ENCODE assay signal across 23 mouse cellular contexts in the genomic region with DNA sequence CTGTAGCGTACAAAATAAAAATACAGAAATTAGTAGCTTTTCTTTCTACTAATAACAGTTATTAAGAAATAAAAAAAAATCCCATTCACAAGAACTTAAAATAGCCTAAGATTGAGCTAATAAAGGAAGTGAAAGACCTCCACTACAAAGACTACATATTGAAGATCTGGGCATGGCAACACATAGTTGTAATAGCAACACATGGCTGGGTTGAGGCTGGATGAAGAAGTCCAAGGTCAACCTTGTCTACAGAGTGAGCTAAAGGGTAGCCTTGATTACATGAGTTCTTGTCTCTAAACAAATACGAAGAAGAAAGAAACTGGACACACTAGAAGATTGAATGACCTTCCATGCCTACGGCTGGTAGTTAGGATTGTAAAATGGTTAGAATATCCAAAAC. TPM values are rescaled to one million over a fixed set of nuclear protein-coding genes. Genes with fewer than 3 reads are reported as not detected.
A peak's percentile ranks its signal among the peaks of the same experiment; 100 is the strongest.
DNase-seq lines count a peak whose midpoint lies in the region; ATAC-seq and TF ChIP-seq lines count a peak whose summit lies in the region.
"Had no signal": no experiment of that assay in that cellular context is flagged by ENCODE, and none has a peak within 500 bp of the region (broad histone marks: within the 10 kb centered on the region; RNA-seq: fewer than 3 reads in every experiment).

No protein-coding gene starts in this region.

- no peaks in the 10 kb centered on the region for H3K27me3 ChIP-seq in heart, adult 2 months (ENCODE audit: control insufficient read depth, insufficient read depth, low read length)
- no peaks in the 10 kb centered on the region for H3K27me3 ChIP-seq in heart, embryonic 14.5 days (ENCODE audit: control insufficient read depth, insufficient read depth, low read length)
- H3K27me3 ChIP-seq in heart, postnatal 0 days (ENCODE audit: control insufficient read depth, insufficient read depth, low read length): no peaks in the 10 kb centered on the region
- H3K27me3 ChIP-seq in heart, embryonic 10.5 days (ENCODE audit: insufficient read depth, poor library complexity, severe bottlenecking): no peaks in the 10 kb centered on the region
- H3K27me3 ChIP-seq: embryonic facial prominence, embryonic 12.5 days; embryonic facial prominence, embryonic 15.5 days; forebrain, embryonic 12.5 days; forebrain, embryonic 15.5 days had no signal

- H3K27ac ChIP-seq in heart, adult 2 months: peak overlapping the region; percentile 85
- peak overlapping the region; percentile 25 to 69; a peak in 3 of 4 replicates for H3K27ac ChIP-seq in heart, embryonic 14.5 days (replicated peaks in 1 of 2; ENCODE audit: control insufficient read depth in 1 of 2, insufficient read depth in 1 of 2, low read depth in 2 of 2, low read length in 2 of 2)
- H3K27ac ChIP-seq in heart, postnatal 0 days (ENCODE audit: low read depth): peak overlapping the region; percentile 87
- H3K27ac ChIP-seq in heart, embryonic 10.5 days: no peak overlapping the region
- H3K27ac ChIP-seq: embryonic facial prominence, embryonic 12.5 days; embryonic facial prominence, embryonic 15.5 days; forebrain, embryonic 12.5 days; forebrain, embryonic 15.5 days; hindbrain, embryonic 14.5 days; hindbrain, postnatal 0 days had no signal

- no peak overlapping the region for H3K4me2 ChIP-seq in heart, embryonic 14.5 days (ENCODE audit: low read length)
- no peak overlapping the region for H3K4me2 ChIP-seq in heart, postnatal 0 days (ENCODE audit: low read depth, low read length)
- H3K4me2 ChIP-seq: embryonic facial prominence, embryonic 12.5 days; embryonic facial prominence, embryonic 15.5 days; forebrain, embryonic 12.5 days; forebrain, embryonic 15.5 days; hindbrain, embryonic 14.5 days had no signal

- H3K4me3 ChIP-seq in heart, adult 2 months: no peak overlapping the region
- no peak overlapping the region for H3K4me3 ChIP-seq in heart, embryonic 14.5 days (ENCODE audit: control insufficient read depth in 1 of 2, insufficient read depth in 1 of 2, low read depth in 1 of 2, low read length in 2 of 2)
- H3K4me3 ChIP-seq in heart, postnatal 0 days (ENCODE audit: low read depth, low read length): no peak overlapping the region
- H3K4me3 ChIP-seq in heart, embryonic 10.5 days: no peak overlapping the region
- H3K4me3 ChIP-seq: embryonic facial prominence, embryonic 12.5 days; embryonic facial prominence, embryonic 15.5 days; forebrain, embryonic 12.5 days; forebrain, embryonic 15.5 days had no signal

- no peak for TF ChIP-seq EP300 in heart, adult 2 months (IDR thresholded peaks at IDR 0.05; ENCODE audit: insufficient read depth, low read depth, low read length)
- TF ChIP-seq EP300 in heart, postnatal 0 days (IDR thresholded peaks at IDR 0.05; ENCODE audit: low read depth): no peak

- H3K4me1 ChIP-seq in heart, adult 2 months (ENCODE audit: control insufficient read depth, insufficient read depth, low read length): no peaks in the 10 kb centered on the region; the same call in 1 of the 2 replicates
- no peaks in the 10 kb centered on the region for H3K4me1 ChIP-seq in heart, embryonic 14.5 days (ENCODE audit: control insufficient read depth in 2 of 2, insufficient read depth in 2 of 2, low read length in 2 of 2)
- H3K4me1 ChIP-seq in heart, postnatal 0 days (ENCODE audit: control insufficient read depth, insufficient read depth): no peaks in the 10 kb centered on the region
- H3K4me1 ChIP-seq in heart, embryonic 10.5 days: no peaks in the 10 kb centered on the region
- H3K4me1 ChIP-seq: embryonic facial prominence, embryonic 12.5 days; embryonic facial prominence, embryonic 15.5 days; forebrain, embryonic 12.5 days; forebrain, embryonic 15.5 days had no signal

- intact Hi-C loops in heart, adult 2 months (cut with DNase I): no loop called here
- intact Hi-C loops in heart, postnatal 25 days (cut with DNase I): no loop called here

- no peak for TF ChIP-seq CTCF in heart, adult 2 months (IDR thresholded peaks at IDR 0.05)
- no peak for TF ChIP-seq CTCF in heart, postnatal 0 days (IDR thresholded peaks at IDR 0.05; ENCODE audit: low read depth)

- no peak for DNase-seq in heart, adult 2 months
- DNase-seq in heart, postnatal 25 days (ENCODE audit: low spot score): no peak
- no peak for DNase-seq in heart, adult 8-10 months (ENCODE audit: low spot score)
- DNase-seq in heart, postnatal 0 days (ENCODE audit: low spot score): peak; percentile 52
- no peak for DNase-seq in heart, embryonic 10.5 days (ENCODE audit: low spot score)
- DNase-seq: adrenal gland, adult 2 months; adrenal gland, postnatal 14 days; cerebellum, adult 11 months; cerebellum, adult 2 months; cerebellum, adult 9-11 months; cerebellum, postnatal 25 days; kidney, adult 18-20 months; kidney, adult 9 months had no signal

- WGBS in heart, adult 2 months: 79% methylated on average over 3 of the region's 3 CpGs
- WGBS in heart, embryonic 14.5 days: 96% methylated on average over 3 of the region's 3 CpGs
- WGBS in heart, postnatal 0 days: 91% methylated on average over 3 of the region's 3 CpGs
- WGBS in heart, embryonic 10.5 days: 91% methylated on average over 3 of the region's 3 CpGs

- H3K36me3 ChIP-seq in heart, adult 2 months (ENCODE audit: control insufficient read depth, insufficient read depth, low read length): no peaks in the 10 kb centered on the region
- no peaks in the 10 kb centered on the region for H3K36me3 ChIP-seq in heart, embryonic 14.5 days (ENCODE audit: control insufficient read depth, insufficient read depth, low read length)
- no peaks in the 10 kb centered on the region for H3K36me3 ChIP-seq in heart, postnatal 0 days (replicated peaks; ENCODE audit: control insufficient read depth, insufficient read depth, low read length)
- H3K36me3 ChIP-seq in heart, embryonic 10.5 days: no peaks in the 10 kb centered on the region
- H3K36me3 ChIP-seq: embryonic facial prominence, embryonic 12.5 days; embryonic facial prominence, embryonic 15.5 days; forebrain, embryonic 12.5 days; forebrain, embryonic 15.5 days had no signal

- H3K79me2 ChIP-seq in heart, adult 2 months (replicated peaks; ENCODE audit: control insufficient read depth, insufficient read depth, low read length): no peaks in the 10 kb centered on the region

- H3K9ac ChIP-seq in heart, adult 2 months (ENCODE audit: low read depth, low read length): no peak overlapping the region
- H3K9ac ChIP-seq in heart, embryonic 14.5 days (ENCODE audit: low read length): no peak overlapping the region
- no peak overlapping the region for H3K9ac ChIP-seq in heart, postnatal 0 days (replicated peaks; ENCODE audit: low read depth, low read length)
- H3K9ac ChIP-seq: embryonic facial prominence, embryonic 12.5 days; embryonic facial prominence, embryonic 15.5 days; forebrain, embryonic 12.5 days; forebrain, embryonic 15.5 days; hindbrain, embryonic 14.5 days had no signal

- no peaks in the 10 kb centered on the region for H3K9me3 ChIP-seq in heart, embryonic 14.5 days (ENCODE audit: control insufficient read depth, low read length)
- H3K9me3 ChIP-seq in heart, postnatal 0 days (replicated peaks; ENCODE audit: control insufficient read depth, low read length): 0 out of 2 replicates have a peak, but pooled peaks cover 2% of the 10 kb centered on the region
- no peaks in the 10 kb centered on the region for H3K9me3 ChIP-seq in heart, embryonic 10.5 days
- H3K9me3 ChIP-seq: embryonic facial prominence, embryonic 12.5 days; embryonic facial prominence, embryonic 15.5 days; forebrain, embryonic 12.5 days; forebrain, embryonic 15.5 days had no signal

- no peak for ATAC-seq in heart, embryonic 14.5 days (ENCODE audit: insufficient number of reproducible peaks, insufficient read depth, low FRiP score, low read depth)
- ATAC-seq in heart, postnatal 0 days (ENCODE audit: insufficient read depth, low read depth): no peak; the same call in 1 of the 2 replicates
- ATAC-seq: CD4-positive, CD25-positive, alpha-beta regulatory T cell, adult 4 months; forebrain, embryonic 15.5 days; hindbrain, postnatal 0 days; inflammation-experienced regulatory T-cells, adult 6 months; intestine, embryonic 16.5 days had no signal

- no peak for TF ChIP-seq POLR2A in heart, adult 2 months (IDR thresholded peaks at IDR 0.05; ENCODE audit: insufficient read depth, low read depth, low read length)

RNA-seq across cellular contexts. Expression of a gene that starts 18.7 kb away (rescaled TPM):
- total RNA-seq in heart, adult 2 months (2021): 10 to 100 TPM; 20.9 to 21.9 TPM
- 6.4 and 8.9 TPM in 2 replicates for polyA plus RNA-seq in heart, adult 2 months (2012; rRNA removed)
- 10 to 100 TPM; 19.9 to 20.8 TPM for total RNA-seq in heart, postnatal 25 days (2021)
- polyA plus RNA-seq in heart, embryonic 14.5 days (2014; fragmentation: Nextera tagmentation; extraction: Ambion mirVana): 39.8 and 40.7 TPM in 2 replicates
- total RNA-seq in heart, adult 8-10 months (2022): 10 to 100 TPM; 16.0 to 23.0 (median 19.9) TPM
- 19.0 and 23.0 TPM in 2 replicates for total RNA-seq in heart, postnatal 0 days (2014; rRNA removed; ENCODE audit: low replicate concordance)
- polyA plus RNA-seq in heart, postnatal 0 days (2015; fragmentation: Nextera tagmentation; extraction: Ambion mirVana): 23.9 and 24.2 TPM in 2 replicates
- 37.5 and 55.3 TPM in 2 replicates for polyA plus RNA-seq in heart, embryonic 10.5 days (2016; fragmentation: Nextera tagmentation; extraction: Ambion mirVana)

RNA-seq across cellular contexts. Expression of a gene that starts 20.3 kb away (rescaled TPM):
- total RNA-seq in heart, adult 2 months (2021): 10 to 100 TPM; 19.4 to 19.8 TPM
- 25.2 and 25.7 TPM in 2 replicates for polyA plus RNA-seq in heart, adult 2 months (2012; rRNA removed)
- total RNA-seq in heart, postnatal 25 days (2021): 10 to 100 TPM; 18.4 to 21.2 TPM
- 22.8 and 23.2 TPM in 2 replicates for polyA plus RNA-seq in heart, embryonic 14.5 days (2014; fragmentation: Nextera tagmentation; extraction: Ambion mirVana)
- total RNA-seq in heart, adult 8-10 months (2022): 10 to 100 TPM; 16.2 to 21.6 (median 19.5) TPM
- total RNA-seq in heart, postnatal 0 days (2014; rRNA removed; ENCODE audit: low replicate concordance): 26.8 and 39.7 TPM in 2 replicates
- 11.0 and 12.0 TPM in 2 replicates for polyA plus RNA-seq in heart, postnatal 0 days (2015; fragmentation: Nextera tagmentation; extraction: Ambion mirVana)
- polyA plus RNA-seq in heart, embryonic 10.5 days (2016; fragmentation: Nextera tagmentation; extraction: Ambion mirVana): 25.5 and 31.7 TPM in 2 replicates
